Mouse (Mus musculus) stomach, postnatal 0 days (tissue): Measurements from ENCODE around the gene C2cd4d.

ENCODE experiments used
- CTCF ChIP-seq: IDR thresholded peaks from 2 replicates; pipeline ENCODE4 v1.5.1; 2016; ENCODE audit warnings: antibody characterized with exemption, low read depth, mild to moderate bottlenecking, moderate library complexity
- EP300 ChIP-seq: optimal IDR thresholded peaks from 2 replicates; pipeline ENCODE3; 2016; ENCODE audit warnings: antibody characterized with exemption

GRCm38 (mm10) chr3:94391001-94391400, 28.8 kb downstream of the C2cd4d start:
- TF ChIP-seq CTCF (no peak), EP300 (no peak)
